Mouse (Mus musculus): ENCODE measurements around the gene Ttc4.
A peak's percentile ranks its signal among the peaks of the same experiment; 100 is the strongest.

The Ttc4 gene

GRCm38 (mm10) chr4:106614180-106614797, 64.5 kb downstream of the Ttc4 start:
- peak; percentile 86 for DNase-seq (ENCODE audit: low spot score)

GRCm38 (mm10) chr4:106613560-106613959, 65.2 kb downstream of the Ttc4 start:
- peak; percentile 35 for DNase-seq (ENCODE audit: low spot score)

GRCm38 (mm10) chr4:106613105-106613504, 65.6 kb downstream of the Ttc4 start:
- DNase-seq (ENCODE audit: low spot score), result no peak
